Mouse (Mus musculus) hindbrain, embryonic 10.5 days (tissue): ENCODE measurements around the gene Cycs. TPM values are rescaled to one million over a fixed set of nuclear protein-coding genes. Genes with fewer than 3 reads are reported as not detected.

Source experiments
- DNase-seq: peaks from one replicate; pipeline ENCODE4 v3.0.0-alpha.2; 2017; ENCODE audit warnings: low spot score
- H3K27ac ChIP-seq: fragments of 300-500 bp; sonication (generic); 2 replicates; pipeline ENCODE4 v1.5.1; 2016; ENCODE audit warnings: mild to moderate bottlenecking, moderate library complexity
- H3K27me3 ChIP-seq: fragments of 300-500 bp; sonication (generic); 2 replicates; pipeline ENCODE4 v1.6.1; 2016; ENCODE audit warnings: mild to moderate bottlenecking; ENCODE audit not compliant: poor library complexity, insufficient read depth, severe bottlenecking
- H3K36me3 ChIP-seq: fragments of 300-500 bp; sonication (generic); 2 replicates; pipeline ENCODE4 v1.6.1; 2016; ENCODE audit warnings: mild to moderate bottlenecking, moderate library complexity
- H3K4me1 ChIP-seq: fragments of 300-500 bp; sonication (generic); replicated peaks from 2 replicates; pipeline ENCODE4 v1.6.1; 2016; ENCODE audit warnings: mild to moderate bottlenecking
- H3K4me3 ChIP-seq: fragments of 300-500 bp; sonication (generic); 2 replicates; pipeline ENCODE4 v1.5.1; 2016; ENCODE audit warnings: mild to moderate bottlenecking, moderate library complexity
- H3K9me3 ChIP-seq: fragments of 300-500 bp; sonication (generic); 2 replicates; pipeline ENCODE4 v1.6.1; 2016; ENCODE audit warnings: mild to moderate bottlenecking, moderate library complexity
- WGBS: fragments of 180-500 bp; shearing (Covaris S2); methylation state at CpG from one replicate; pipeline ENCODE4 v1.1.7; 2016; 5-methylcytosine and 5-hydroxymethylcytosine counted together
- polyA plus RNA-seq: library from polyadenylated mRNA; unstranded; fragments of >200 nt; fragmentation: Nextera tagmentation; extraction: Ambion mirVana; gene quantifications from 2 replicates; pipeline ENCODE4 v1.2.1, GENCODE M21; 2016

Gene Cycs
- polyA plus RNA-seq = 75.5 and 82.5 TPM in 2 replicates

DNA sequence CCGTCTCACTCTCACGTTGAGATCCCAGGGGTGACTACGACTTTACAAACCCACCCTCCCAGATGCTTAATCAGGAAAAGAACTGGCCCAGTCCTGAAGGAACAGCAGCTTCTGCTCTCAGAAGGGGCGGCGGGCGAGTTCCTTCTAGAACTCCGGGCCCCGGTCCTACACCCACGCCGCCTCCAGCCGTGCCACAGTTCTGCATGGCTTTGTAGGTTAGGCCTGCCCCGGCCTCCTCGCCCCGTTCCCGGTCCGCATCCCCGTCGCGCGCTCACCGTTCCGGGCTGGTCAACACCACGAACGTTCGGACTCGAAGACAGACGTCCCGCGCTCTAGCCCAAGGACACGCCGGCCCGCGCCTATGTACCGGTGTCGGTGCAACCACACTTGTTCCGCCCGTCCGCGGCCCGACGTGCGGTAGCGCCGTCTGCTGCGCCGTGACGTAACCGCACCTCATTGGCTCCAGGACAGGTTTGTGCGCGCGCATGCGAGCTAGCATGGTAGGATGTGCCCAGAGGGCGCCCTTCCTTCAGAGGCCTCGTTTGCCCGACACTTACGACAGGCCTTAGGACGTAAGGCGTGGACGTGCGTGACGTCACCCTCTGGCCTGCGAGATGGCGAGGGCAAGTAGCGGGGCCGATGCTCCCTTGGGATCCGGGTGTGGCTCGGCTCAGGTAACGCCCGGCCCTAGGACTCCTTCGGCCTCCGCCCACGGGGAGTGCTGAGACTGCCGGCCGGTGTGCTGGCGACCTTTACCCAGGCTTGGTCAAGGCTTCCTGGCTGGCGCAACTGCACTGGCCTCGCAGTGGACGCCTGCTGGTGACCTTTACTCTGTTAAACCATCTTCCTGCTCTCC is at the start of gene Cycs:
TSS of gene Cycs (minus strand) at position 398 of the 856 bp plus-strand sequence.
- H3K4me1 ChIP-seq = peaks cover 18% of the 10 kb centered on the region
- under 1% methylated on average over 78 of the region's 78 CpGs for WGBS
- peak within 1 kb of the TSS; percentile 97 for H3K27ac ChIP-seq
- H3K9me3 ChIP-seq = no peaks in the 10 kb centered on the region
- peaks cover 24% of the 10 kb centered on the region for H3K36me3 ChIP-seq
- peak within 1 kb of the TSS; percentile 92 for H3K4me3 ChIP-seq
- DNase-seq = peak; percentile 100
- H3K27me3 ChIP-seq = no peaks in the 10 kb centered on the region

- Histone ChIP-seq H3K9me3 (no peaks in the 10 kb centered on the region), H3K27me3 (peaks cover 15% of the 10 kb centered on the region; the same call in 1 of the 2 replicates), H3K4me1 (0 out of 2 replicates have a peak, but pooled peaks cover 3% of the 10 kb centered on the region), H3K27ac (no peak overlapping the region), H3K4me3 (no peak overlapping the region), H3K36me3 (no peaks in the 10 kb centered on the region)
- DNase-seq = peak; percentile 64
- 29% methylated on average over 4 of the region's 4 CpGs for WGBS
These were observed 35.3 kb upstream of the Cycs start for GRCm38 (mm10) chr6:50601620-50602019.

DNA sequence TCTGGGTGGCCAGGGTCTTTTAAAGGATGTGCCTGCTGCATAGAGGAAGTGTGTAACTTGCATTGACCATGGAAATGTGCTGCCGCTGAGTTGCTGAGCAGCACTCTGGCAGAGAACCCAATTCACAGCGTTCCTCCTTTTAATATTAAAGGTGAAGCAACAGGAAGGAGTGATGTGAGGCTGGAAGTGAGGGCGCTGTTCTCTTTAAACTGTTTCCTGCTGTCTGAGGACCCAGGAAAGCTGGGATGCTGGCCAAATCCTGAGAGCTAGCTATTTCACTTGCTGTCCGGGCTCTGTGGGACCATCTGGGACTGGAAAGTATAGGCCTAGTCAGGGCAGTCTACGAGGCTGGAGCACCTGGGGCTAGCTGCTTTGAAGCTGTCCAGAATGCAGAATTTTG is 32.2 kb upstream of the Cycs start:
- H3K27ac ChIP-seq = no peak overlapping the region
- no peak overlapping the region for H3K4me3 ChIP-seq
- no peak for DNase-seq
- H3K27me3 ChIP-seq = peaks cover 34% of the 10 kb centered on the region
- H3K36me3 ChIP-seq = peaks cover 3% of the 10 kb centered on the region; the same call in 1 of the 2 replicates
- peaks cover 11% of the 10 kb centered on the region for H3K4me1 ChIP-seq
- 81% methylated on average over 5 of the region's 5 CpGs for WGBS
- 0 out of 2 replicates have a peak, but pooled peaks cover 5% of the 10 kb centered on the region for H3K9me3 ChIP-seq

DNA sequence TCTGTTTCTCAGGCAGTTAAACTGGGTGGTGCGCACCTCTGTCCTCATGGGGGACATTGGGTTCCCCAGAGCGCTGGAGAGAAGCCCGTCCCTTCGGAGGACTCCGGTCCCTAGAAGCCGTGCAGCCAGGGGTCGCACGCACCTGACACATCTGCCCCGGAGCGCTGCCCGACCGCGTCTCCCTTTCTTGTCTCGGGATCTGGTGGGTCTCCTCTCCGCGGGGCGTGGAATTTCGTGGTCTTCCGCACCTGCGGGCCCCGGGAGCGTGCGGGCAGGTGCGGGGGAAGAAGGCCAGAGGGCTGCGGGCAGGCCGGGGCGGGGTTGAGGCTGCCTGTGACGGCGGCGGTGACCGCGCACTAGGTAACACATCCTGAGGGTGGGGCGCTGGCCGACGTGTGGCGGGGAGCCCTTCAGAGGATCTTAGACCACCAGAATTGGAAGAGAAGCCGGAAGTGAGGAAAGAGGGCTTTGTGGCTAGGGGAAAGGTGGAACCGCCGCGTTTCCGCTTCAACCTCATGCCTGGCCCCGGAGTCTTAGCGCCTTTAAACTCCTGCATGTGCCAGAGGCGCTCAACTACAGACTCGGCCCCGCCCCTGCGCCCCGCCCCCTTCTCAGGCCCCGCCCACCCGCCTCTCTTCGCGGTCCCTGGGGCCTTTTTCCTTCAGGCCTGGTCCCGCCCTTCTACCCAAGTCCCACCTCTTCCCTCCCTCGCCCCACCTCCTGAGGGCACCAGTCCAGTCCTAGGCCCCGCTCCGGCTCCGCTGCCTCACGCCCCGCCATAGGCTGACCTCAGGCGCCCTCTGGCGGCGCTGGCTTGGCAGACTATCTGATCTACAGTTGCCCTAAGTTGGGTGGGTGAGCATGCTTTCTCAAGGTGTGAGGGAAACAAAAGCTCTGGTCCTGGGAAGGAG is 30.2 kb upstream of the Cycs start, which contains the start of gene 4921507P07Rik:
TSS of gene 4921507P07Rik (minus strand) at position 332 of the 911 bp plus-strand sequence.
- DNase-seq = peak; percentile 95
- H3K4me3 ChIP-seq = peak within 1 kb of the TSS; percentile 71
- 0 out of 2 replicates have a peak, but pooled peaks cover 5% of the 10 kb centered on the region for H3K9me3 ChIP-seq
- WGBS = under 1% methylated on average over 62 of the region's 62 CpGs
- H3K36me3 ChIP-seq = peaks cover 3% of the 10 kb centered on the region; the same call in 1 of the 2 replicates
- H3K27me3 ChIP-seq = peaks cover 34% of the 10 kb centered on the region
- peak within 1 kb of the TSS; percentile 81 for H3K27ac ChIP-seq
- peaks cover 11% of the 10 kb centered on the region for H3K4me1 ChIP-seq

- DNase-seq = no peak
- 85% methylated on average over 2 of the region's 2 CpGs for WGBS
- Histone ChIP-seq H3K4me1 (peaks cover 11% of the 10 kb centered on the region), H3K4me3 (no peak overlapping the region), H3K27me3 (peaks cover 34% of the 10 kb centered on the region), H3K27ac (no peak overlapping the region), H3K9me3 (0 out of 2 replicates have a peak, but pooled peaks cover 5% of the 10 kb centered on the region), H3K36me3 (peaks cover 3% of the 10 kb centered on the region; the same call in 1 of the 2 replicates)
These were observed 28.0 kb upstream of the Cycs start for GRCm38 (mm10) chr6:50594372-50594771.

DNA sequence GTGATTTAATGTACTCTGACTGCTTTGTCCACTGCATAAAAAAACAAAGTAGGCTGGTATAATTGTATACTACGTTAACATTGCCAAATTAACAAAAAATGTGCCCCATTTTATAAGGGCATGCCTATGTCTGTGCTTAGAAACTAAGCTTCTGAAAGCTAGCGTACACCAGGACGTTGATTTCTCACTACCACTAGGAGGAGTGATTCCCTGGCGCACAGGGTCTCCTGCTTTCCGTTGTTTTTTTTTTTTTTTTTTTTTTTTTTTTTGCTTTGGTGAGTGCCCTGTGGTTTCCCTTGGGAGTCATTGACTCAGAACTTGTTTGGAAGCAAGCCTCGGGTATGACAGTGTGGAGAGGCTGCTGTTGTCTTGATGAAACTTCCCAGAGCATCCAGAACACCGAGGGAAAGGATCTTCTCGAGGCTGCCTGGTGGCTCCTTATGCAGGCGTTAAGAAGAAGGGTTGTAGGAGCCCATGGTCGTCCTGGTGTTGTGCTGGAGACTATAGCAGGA is 27.1 kb upstream of the Cycs start:
- Histone ChIP-seq H3K36me3 (peaks cover 3% of the 10 kb centered on the region; the same call in 1 of the 2 replicates), H3K4me1 (peaks cover 11% of the 10 kb centered on the region), H3K27me3 (peaks cover 29% of the 10 kb centered on the region), H3K27ac (no peak overlapping the region), H3K4me3 (no peak overlapping the region), H3K9me3 (0 out of 2 replicates have a peak, but pooled peaks cover 5% of the 10 kb centered on the region)
- DNase-seq = no peak
- WGBS = 69% methylated on average over 10 of the region's 10 CpGs

DNA sequence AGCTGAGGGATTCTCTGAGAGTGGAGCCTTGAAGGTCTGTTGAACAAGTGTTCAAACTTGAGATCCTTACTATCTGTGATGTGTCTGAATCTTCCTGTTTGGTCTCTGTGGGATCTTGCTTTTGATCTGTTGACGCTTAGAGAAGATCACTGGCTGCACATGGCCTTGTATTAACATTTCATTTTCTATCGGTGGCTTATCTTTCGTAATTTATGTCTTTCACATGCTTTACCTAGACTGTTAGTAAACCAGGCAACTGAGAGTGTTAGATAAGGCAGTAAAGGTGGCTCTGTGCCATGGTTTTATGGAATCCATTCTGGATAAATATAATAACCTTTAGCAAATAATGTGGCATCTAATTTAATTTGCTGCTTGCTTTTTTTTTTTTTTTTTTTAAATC is 23.9 kb upstream of the Cycs start:
- DNase-seq = no peak
- Histone ChIP-seq H3K36me3 (peaks cover 3% of the 10 kb centered on the region; the same call in 1 of the 2 replicates), H3K27me3 (peaks cover 6% of the 10 kb centered on the region), H3K9me3 (0 out of 2 replicates have a peak, but pooled peaks cover 5% of the 10 kb centered on the region), H3K27ac (no peak overlapping the region), H3K4me1 (no peaks in the 10 kb centered on the region), H3K4me3 (no peak overlapping the region)
- 94% methylated on average over 3 of the region's 3 CpGs for WGBS

DNA sequence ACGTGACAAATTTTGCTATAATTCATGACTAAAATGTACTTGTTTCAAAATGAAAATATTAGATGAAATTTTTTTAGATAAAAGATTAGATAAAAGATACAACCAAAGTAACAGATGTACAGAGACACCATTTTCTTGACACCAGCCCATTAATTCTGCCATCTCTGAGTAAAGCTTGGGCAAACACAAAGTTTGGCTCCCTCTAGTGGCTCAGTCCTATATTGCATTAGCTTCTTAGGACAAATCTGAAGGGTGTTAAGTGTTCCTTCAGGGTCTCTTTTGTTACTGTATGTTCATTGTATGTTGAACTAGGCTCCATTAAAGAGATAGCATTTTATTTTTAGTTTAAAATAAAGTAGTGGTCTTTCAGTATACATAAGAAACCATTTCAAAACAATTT is 21.9 kb upstream of the Cycs start:
- Histone ChIP-seq H3K27me3 (no peaks in the 10 kb centered on the region), H3K27ac (no peak overlapping the region), H3K36me3 (no peaks in the 10 kb centered on the region), H3K4me1 (no peaks in the 10 kb centered on the region), H3K9me3 (no peaks in the 10 kb centered on the region), H3K4me3 (no peak overlapping the region)
- 89% methylated on average over 1 of the region's 1 CpGs for WGBS
- DNase-seq = no peak

DNA sequence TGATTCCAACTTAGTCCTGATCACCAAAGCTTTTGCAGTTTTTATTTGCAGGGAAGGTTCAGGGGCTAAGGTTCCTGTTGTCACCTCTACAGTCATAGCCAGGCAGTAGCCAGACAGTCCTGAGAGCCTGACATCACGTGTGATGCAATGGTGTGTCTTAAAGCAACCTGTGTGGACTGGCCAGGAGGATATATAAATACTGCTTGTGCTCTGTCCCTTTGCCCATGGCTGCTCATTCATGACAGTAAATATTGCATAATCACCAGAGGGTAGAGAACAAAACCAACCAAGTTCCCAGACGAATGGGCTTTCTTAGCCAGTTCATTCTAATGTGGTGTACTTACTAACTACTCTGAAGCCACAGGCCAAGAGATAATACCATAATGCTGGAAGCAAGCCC is 21.1 kb upstream of the Cycs start:
- Histone ChIP-seq H3K4me3 (no peak overlapping the region), H3K4me1 (no peaks in the 10 kb centered on the region), H3K9me3 (no peaks in the 10 kb centered on the region), H3K27ac (no peak overlapping the region), H3K36me3 (no peaks in the 10 kb centered on the region), H3K27me3 (no peaks in the 10 kb centered on the region)
- 90% methylated on average over 2 of the region's 2 CpGs for WGBS
- no peak for DNase-seq

DNA sequence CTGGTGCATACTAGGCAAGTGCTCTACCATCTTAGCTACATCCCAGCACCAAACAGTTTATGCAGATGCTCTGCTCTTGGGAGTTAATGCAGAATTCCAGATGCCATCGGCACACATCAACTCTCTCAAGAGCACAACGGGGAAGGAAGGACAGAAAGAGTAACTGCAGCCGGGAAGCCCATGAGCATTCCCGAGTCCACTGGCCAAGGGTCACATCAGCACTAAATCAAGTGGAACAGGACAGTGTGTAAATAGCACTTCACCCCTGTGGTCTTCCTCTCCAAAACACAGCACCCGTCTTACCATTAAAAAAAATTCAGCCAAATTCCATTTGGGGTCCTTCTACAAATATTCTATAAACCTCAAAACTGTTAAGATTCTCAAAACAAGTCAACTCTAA is 20.0 kb upstream of the Cycs start:
- Histone ChIP-seq H3K4me1 (no peaks in the 10 kb centered on the region), H3K4me3 (no peak overlapping the region), H3K36me3 (no peaks in the 10 kb centered on the region), H3K9me3 (no peaks in the 10 kb centered on the region), H3K27ac (no peak overlapping the region), H3K27me3 (no peaks in the 10 kb centered on the region)
- no peak for DNase-seq
- WGBS = 86% methylated on average over 5 of the region's 5 CpGs

- Histone ChIP-seq H3K9me3 (no peaks in the 10 kb centered on the region), H3K36me3 (no peaks in the 10 kb centered on the region), H3K27me3 (no peaks in the 10 kb centered on the region), H3K27ac (no peak overlapping the region), H3K4me1 (no peaks in the 10 kb centered on the region), H3K4me3 (no peak overlapping the region)
- no peak for DNase-seq
- WGBS = 88% methylated on average over 7 of the region's 7 CpGs
These were observed 19.4 kb upstream of the Cycs start for GRCm38 (mm10) chr6:50585733-50586132.

DNA sequence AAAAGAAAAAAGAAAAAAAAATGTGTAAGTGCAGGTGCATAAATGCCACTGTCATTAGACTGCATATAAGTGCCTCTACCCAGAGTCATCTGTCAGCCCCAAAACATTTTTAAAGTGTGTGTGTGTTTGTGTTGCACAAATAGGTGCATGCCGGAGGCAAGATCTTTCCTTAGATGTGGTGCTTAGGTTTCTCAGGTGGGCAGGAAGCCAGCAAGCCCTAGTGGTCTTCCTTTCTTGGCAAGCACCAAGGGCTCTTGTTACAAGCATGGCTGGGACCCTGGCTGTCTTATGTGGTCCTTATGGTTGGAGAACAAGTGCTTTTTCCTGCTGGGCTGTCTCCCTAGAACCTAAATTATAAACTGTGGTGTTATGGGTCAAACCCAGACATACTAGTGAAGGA is 5.3 kb upstream of the Cycs start:
- WGBS = 98% methylated on average over 1 of the region's 1 CpGs
- peaks cover 11% of the 10 kb centered on the region; the same call in 1 of the 2 replicates for H3K4me1 ChIP-seq
- DNase-seq = no peak

More for the DNA sequence above, 5.3 kb upstream of the Cycs start:
- no peaks in the 10 kb centered on the region for H3K9me3 ChIP-seq
- H3K27ac ChIP-seq = no peak overlapping the region
- no peaks in the 10 kb centered on the region for H3K36me3 ChIP-seq
- H3K4me3 ChIP-seq = no peak overlapping the region
- no peaks in the 10 kb centered on the region for H3K27me3 ChIP-seq
